Mouse (Mus musculus) heart, postnatal 10 days (tissue): ENCODE measurements around the gene Ifit2. TPM values are rescaled to one million over a fixed set of nuclear protein-coding genes. Genes with fewer than 3 reads are reported as not detected.
"Not testable (repeated sequence)": the region's sequence is repeated elsewhere in the genome, so short reads cannot be mapped to it uniquely, and the experiment has no call there.

Source experiments
- DNase-seq, 2 experiments: peaks; one replicate each; pipeline ENCODE4 v3.0.0; 2021
- intact Hi-C: fragments of 180-260 bp; cut with DNase I; formaldehyde crosslinking; loops from one replicate; pipeline ENCODE4 v1.15.1; 2025
- total RNA-seq, 2 experiments: library from RNA; stranded (reverse); gene quantifications; 2 replicates each; pipeline ENCODE4 v1.2.3; 2021

The Ifit2 gene
- total RNA-seq, 2 experiments from 2014 or later: 4.9 to 7.3 TPM

DNA sequence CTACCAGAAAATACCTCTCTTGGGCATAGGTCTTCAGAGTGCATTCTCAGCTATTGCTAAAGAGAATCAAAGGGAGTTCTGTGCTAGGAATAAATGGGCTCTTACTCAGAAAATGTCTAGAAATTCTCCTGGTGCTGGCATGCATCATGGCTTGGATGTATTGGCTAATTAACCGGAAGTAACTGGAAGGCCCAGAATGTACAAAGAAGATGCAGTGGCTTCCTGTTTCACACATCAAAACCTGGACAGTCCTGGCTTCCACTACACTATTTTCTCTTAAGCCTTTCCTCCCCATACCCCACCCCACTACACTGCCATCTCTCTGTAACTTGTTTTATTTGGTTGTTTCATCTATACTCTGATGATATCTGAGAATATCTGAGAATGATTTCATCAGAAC lies 11.1 kb upstream of the Ifit2 start:
- no peak for DNase-seq
- intact Hi-C loops: no loop called here

GRCm38 (mm10) chr19:34546211-34546610 lies 4.3 kb upstream of the Ifit2 start:
- DNase-seq: no peak
- intact Hi-C loops: loop anchor here (5.0 kb wide), 1 partner anchor 226 kb away; no protein-coding TSS in a partner anchor

DNA sequence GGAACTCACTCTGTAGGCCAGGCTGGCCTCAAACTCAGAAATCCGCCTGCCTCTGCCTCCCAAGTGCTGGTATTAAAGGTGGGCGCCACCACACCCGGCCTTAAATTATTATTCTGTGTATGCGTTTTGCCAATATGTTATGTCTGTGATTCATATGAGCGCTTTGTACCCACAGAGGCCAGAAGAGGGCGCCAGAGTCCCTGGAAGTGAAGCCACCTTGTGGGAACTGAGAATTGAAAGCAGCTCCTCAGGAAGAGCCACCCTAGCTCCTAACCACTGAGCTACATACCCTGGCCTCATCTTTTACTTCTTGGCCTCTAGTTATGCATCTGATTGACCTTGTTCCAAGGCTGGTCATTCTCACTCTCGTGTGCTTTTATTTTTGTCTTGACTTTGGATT lies 2.5 kb upstream of the Ifit2 start:
- intact Hi-C loops: loop anchor here (1.0 to 5.0 kb wide), 4 partner anchors 89 to 301 kb away; no protein-coding TSS in a partner anchor

DNA sequence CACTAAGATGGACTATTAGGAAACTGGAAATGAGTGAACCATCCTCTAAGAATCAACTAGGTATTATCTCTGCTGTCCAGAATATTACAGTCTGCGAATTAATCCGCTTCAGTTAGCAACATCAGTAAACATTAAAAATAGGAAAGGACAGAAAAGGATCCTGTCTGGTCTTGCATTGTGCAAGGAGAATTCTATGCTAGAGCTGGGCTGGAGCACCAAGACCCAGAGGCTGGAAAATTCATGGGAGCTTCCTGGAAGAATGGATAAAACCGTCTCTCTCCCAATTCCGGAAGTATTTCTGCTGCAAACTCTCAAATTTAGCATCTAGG lies 325 bp upstream of the Ifit2 start:
- intact Hi-C loops: loop anchor here (1.0 to 5.0 kb wide), 3 partner anchors 47 to 216 kb away; no protein-coding TSS in a partner anchor
- DNase-seq: no peak

More for the DNA sequence above, 2.5 kb upstream of the Ifit2 start:
- peak; percentile 79 to 91 for DNase-seq

- peak; percentile 72 to 73 for DNase-seq
- intact Hi-C loops: loop anchor here (2.0 to 5.0 kb wide), 2 partner anchors 45 to 51 kb away; no protein-coding TSS in a partner anchor
Observed at GRCm38 (mm10) chr19:34551981-34552380, 1.5 kb downstream of the Ifit2 start.

DNA sequence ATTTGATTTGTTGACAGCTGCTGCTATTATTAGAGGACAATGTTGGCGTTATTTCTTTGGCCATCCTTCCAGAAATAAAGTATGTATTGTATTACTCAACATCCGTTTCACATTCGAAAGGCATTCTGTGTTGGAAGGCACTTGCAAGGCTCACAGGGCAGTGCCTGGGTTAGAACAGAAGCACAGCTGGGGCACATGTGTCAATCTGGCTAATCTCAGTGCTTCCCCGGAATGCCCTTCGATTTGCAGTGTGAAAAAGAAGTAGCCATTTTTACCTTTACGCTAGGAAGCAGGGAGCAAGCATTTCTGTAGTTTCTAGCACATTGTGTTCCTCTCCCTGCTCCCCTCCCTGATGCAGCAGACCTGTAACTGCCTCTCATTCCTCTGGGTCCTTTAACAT lies 2.5 kb downstream of the Ifit2 start:
- intact Hi-C loops: loop anchor here (5.0 kb wide), 1 partner anchor 44 kb away; no protein-coding TSS in a partner anchor
- peak; percentile 37 to 43 for DNase-seq

- intact Hi-C loops: loop anchor here (5.0 kb wide), 1 partner anchor 44 kb away; no protein-coding TSS in a partner anchor
- DNase-seq: no peak
Observed at GRCm38 (mm10) chr19:34553522-34553921, 3.0 kb downstream of the Ifit2 start.

DNA sequence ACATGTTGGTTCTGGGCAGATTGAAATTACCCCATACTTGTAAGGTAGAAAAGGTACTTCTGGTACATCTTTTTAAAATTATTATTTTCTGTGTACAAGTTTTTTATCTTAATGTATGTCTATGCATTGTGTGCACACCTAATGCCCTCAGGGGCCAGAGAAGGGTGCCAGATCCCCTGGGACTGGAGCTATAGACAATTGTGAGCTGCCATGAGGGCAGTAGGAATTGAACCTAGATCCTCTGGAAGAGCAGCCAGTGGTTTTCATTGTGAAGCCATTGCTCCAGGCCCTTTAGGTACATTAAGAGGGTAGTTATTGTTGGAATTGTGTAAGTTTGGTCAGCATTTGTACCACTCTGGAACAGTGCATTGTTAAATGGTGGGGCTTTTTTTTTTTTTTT lies 3.6 kb downstream of the Ifit2 start:
- DNase-seq: no peak
- intact Hi-C loops: loop anchor here (5.0 kb wide), 1 partner anchor 43 kb away; no protein-coding TSS in a partner anchor

- DNase-seq: peak; percentile 44 to 58
- intact Hi-C loops: no loop called here
Observed at GRCm38 (mm10) chr19:34556621-34557020, 6.1 kb downstream of the Ifit2 start.

DNA sequence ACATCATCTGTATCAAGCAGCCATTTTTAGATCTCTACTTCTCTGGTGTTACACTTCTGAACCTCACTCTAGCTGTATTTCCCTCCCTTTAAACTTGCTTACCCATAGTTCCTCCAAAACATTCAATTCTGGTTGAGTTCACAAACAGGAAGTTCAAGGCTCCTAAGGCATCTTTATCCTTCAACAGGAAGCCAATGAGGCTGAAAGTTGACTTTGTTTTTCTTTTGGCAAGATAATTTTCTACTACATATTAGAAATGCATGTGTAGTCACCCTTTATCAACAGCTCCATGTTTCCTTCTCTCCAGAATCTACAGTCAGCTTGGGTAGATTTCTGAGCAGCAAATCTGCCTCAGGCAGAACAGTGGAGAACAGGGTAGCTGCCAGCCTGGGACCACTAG lies 12.1 kb downstream of the Ifit2 start:
- DNase-seq: no peak
- intact Hi-C loops: no loop called here

DNA sequence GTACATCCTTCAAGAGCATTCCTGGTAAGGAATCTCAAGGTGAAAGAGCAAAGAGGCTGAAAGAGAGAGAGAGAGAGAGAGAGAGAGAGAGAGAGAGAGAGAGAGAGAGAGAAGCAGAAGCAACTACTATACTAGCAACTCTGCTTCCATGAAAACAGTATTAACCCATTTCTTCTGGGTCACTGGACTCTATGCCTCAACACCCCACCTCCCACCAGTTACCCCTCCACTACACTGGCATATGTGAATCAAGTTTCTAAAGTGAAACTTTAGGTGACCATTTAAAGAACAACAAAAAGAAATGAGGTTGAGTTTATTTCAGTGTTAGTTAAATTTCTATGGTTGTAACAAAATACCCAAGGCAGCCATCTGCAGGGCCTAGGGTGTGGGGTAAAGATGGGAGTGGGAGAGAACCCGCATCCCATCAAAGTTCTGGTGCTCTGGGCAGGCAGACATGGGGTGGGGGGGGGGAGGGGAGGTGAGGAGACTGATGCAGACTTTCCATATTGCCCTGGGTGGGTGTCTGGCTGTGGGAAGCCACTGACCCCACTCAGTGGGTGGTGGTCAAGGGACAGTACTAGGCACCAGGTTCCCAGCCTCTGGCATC lies 15.8 kb downstream of the Ifit2 start:
- no peak for DNase-seq
- intact Hi-C loops: no loop called here

DNA sequence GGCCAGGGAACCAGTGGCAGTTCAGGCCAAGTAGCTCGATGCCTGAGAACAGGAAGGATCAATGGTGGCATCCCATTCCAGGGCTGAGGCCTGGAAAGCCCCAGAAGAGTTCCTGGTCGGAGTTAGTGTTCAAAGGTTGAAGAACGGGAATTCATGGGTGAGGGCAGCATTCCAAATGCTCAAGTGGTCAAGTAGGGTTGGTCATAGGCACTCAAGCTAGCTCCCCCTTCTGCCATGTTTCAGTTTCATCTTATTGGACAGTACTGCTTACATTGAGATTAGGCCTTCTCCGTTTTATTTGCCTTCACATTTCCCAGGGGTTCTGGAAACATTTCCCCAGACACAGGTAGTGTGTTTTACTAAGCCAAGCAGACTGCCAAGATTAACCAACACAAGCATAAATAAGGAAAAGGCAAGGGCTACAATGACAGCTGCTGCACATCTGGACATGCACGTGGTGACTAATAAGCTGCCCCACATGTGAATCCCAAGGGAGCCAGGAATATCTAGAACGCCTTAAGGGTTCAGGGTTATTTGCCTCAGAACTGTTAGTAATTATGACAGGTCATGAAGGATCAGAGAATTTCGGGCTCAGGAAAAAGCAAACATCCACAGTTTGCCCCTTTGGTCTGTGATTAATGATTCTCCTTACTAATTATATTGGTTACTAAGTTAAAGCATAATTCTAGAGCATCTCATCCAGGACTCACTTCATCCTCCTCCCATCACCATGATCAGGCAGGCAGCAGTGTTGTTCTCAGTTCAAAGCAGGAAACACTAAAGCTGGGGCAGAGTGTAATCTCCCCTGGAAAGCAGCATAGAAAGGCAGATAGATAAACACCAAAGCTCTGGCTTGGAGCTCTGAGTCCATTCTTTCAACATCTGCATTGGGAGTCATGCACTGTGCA lies 18.7 kb downstream of the Ifit2 start:
- intact Hi-C loops: no loop called here
- no peak for DNase-seq

DNA sequence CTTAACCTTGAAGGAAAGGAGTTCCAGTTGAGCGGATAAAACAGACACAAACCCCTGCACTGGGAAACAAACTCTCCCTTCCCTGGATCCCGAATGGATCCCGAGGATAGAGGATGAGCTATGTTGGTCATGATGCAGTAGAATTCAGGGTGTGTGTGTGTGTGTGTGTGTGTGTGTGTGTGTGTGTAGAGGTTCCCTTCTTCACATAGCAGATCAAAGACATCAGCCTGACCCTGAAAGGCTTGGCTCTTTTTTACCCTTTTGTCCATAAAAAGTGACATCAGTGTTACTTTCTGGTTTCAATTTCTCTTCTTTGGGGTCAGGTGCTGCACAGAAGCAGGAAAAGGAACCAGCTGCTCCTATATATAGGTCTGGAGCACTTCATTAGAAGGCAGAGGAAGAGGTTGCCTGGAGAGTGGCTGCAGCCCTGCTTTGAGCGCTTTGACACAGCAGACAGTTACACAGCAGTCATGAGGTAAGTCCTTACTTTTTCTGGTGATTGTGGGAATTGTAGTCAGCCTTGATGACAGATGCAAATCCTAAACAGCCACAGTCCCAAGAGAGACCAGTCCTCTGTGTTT lies 19.5 kb downstream of the Ifit2 start:
- peak in 1 of 2 experiments; percentile 23 for DNase-seq
- intact Hi-C loops: no loop called here

DNA sequence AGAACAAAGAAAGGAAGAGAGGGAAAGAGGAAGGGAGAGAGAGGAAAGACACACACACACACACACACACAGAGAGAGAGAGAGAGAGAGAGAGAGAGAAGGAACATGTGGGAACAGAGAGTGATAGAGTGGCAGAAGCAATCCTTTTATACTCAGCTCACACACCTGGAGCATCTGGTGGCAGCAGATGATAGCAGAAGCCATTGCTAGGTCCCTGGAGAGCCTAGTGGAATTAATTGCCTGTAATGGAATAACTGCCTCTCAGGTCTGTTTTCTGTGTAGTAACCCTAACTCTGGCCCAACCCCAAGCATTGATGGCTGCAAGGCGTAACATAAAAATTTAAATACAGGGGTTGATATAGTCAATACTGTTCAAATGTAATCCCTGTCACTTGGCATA lies 20.6 kb downstream of the Ifit2 start:
- no peak for DNase-seq
- intact Hi-C loops: no loop called here

DNA sequence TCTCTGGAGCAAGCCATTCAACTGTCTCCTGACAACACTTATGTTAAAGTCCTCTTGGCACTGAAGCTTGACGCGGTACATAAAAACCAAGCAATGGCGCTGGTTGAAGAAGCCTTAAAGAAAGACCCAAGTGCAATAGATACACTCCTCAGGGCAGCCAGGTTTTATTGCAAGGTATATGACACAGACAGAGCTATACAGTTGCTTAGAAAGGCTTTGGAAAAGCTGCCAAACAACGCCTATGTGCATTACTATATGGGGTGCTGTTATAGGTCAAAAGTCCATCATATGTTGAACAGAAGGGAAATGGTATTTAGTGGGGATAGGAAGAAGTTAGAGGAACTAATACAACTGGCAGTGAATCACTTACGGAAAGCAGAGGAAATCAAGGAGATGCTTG lies 23.2 kb downstream of the Ifit2 start:
- no peak for DNase-seq
- intact Hi-C loops: no loop called here

GRCm38 (mm10) chr19:34577121-34577520 lies 26.6 kb downstream of the Ifit2 start:
- no peak for DNase-seq
- intact Hi-C loops: no loop called here

DNA sequence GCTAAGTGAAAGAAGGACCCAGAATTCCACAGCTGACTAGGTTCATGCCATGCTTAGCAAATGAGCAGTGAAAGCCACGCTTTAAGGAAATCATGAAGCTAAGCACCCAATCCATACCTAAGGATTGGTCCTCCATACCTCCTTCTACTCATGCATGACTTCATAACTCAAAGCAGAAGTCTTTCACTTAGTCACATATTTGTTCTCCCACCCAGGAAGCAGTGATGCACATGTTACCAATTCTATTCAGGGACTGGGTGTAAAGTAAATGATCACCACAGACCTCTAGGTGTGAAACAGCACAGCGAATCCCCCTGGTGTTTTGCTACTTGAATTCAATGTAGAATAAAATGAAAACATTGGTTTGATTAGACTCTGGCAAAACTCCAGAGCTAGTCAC lies 32.2 kb downstream of the Ifit2 start:
- DNase-seq, intact Hi-C loops: not testable (repeated sequence)

- intact Hi-C loops: not testable (repeated sequence)
- DNase-seq: peak in 1 of 2 experiments; percentile 32
Observed at GRCm38 (mm10) chr19:34583126-34583766, 32.8 kb downstream of the Ifit2 start, which contains the start of gene Ifit3. TSS of gene Ifit3 (plus strand) at chr19:34583531.

GRCm38 (mm10) chr19:34585740-34586458 lies 35.4 kb downstream of the Ifit2 start:
- intact Hi-C loops, DNase-seq: not testable (repeated sequence)
